Mouse (Mus musculus) embryo, embryonic 9.5 days (tissue): ENCODE measurements around the gene Rhox3a2.
"Not testable (repeated sequence)": the region's sequence is repeated elsewhere in the genome, so short reads cannot be mapped to it uniquely, and the experiment has no call there.

Experiments
- DNase-seq: peaks from one replicate; pipeline ENCODE4 v3.0.0-alpha.2; 2017; ENCODE audit errors: extremely low spot score

Rhox3a2 gene

GRCm38 (mm10) chrX:37379728-37380127 is at the start of gene Rhox3a2:
Rhox3a2 (plus strand) TSS chrX:37380028.
- not testable (repeated sequence) for DNase-seq

GRCm38 (mm10) chrX:37390548-37390947 is 10.7 kb downstream of the Rhox3a2 start, which contains the start of gene Rhox4a2:
Rhox4a2 (plus strand) TSS chrX:37390848.
- not testable (repeated sequence) for DNase-seq

- DNase-seq = not testable (repeated sequence)
These were observed 31.9 kb downstream of the Rhox3a2 start, which contains the start of gene Rhox2b for GRCm38 (mm10) chrX:37411767-37412166. Rhox2b (plus strand) TSS chrX:37412067.

DNA sequence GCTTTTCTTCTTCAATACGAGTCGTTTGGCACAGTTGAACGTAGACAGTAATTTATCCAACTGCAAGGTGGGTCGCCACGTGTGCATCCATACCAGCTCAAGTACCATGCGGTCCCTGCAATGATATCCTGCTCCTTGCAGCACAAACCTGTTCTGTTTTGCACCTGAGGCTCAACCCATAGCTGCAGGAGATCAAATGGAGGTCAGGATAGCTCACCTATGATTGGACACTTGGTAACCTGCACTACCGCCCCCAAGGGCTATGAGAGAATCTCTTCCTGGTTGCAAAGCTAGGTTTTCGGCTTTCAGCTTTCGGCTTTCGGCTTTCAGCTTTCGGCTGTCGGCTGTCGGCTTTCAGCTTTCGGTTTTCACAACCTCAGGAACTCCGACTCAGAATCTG is 52.4 kb downstream of the Rhox3a2 start, which contains the start of gene Rhox4b:
Gene Rhox4b (plus strand): TSS at position 301 of the 400 bp plus-strand sequence.
- not testable (repeated sequence) for DNase-seq
